Mouse (Mus musculus): ENCODE measurements around the gene Clspn. TPM values are rescaled to one million over a fixed set of nuclear protein-coding genes. Genes with fewer than 3 reads are reported as not detected.

Gene Clspn
- 0.49 TPM for polyA plus RNA-seq (2017; shearing (Covaris generic))

DNA sequence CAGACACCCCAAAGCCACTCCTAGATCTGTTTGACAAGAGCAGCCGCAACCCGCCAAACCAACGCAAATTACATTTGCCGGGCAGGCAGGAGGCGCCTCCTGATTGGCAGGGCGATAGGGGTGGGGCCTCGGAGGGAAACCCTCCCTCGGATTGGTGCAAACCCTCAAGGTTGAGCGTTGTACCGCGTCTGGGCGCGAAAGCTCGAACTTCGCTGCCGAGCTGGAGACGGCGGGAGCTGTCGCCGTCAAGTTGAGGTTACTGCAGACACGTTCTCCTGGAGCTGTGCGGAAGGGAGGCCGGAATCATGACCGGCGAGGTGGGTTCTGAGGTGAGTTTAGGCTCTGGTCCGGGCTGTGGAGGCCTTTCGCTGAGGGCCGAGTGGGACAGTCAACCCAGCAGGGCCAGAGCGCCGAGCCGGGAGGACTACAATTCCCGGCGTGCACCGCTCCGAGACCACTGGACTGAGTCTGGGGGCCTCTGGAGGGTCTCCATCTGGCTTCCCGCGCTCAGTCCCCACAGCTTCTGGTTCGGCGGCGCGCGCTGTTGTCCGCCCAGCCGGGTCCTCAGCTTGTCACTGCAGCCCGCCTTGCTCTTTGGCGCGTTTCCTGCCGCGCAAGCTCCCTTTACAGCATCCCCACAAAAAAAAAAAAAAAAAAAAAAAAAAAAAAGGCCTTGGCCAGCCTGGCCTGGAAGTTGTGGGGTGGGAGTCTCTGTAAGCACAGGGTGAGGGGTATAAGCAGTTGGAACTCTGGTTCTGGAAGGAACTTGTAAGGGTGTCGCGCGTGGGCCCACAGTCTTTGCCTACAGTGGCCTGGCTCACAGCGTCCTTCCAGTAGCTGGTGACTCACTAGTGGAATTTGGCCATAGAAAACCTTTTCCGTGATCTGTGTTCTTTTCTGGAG, at the start of gene Clspn:
Clspn (plus strand) TSS at position 127 of the 903 bp plus-strand sequence.

DNA sequence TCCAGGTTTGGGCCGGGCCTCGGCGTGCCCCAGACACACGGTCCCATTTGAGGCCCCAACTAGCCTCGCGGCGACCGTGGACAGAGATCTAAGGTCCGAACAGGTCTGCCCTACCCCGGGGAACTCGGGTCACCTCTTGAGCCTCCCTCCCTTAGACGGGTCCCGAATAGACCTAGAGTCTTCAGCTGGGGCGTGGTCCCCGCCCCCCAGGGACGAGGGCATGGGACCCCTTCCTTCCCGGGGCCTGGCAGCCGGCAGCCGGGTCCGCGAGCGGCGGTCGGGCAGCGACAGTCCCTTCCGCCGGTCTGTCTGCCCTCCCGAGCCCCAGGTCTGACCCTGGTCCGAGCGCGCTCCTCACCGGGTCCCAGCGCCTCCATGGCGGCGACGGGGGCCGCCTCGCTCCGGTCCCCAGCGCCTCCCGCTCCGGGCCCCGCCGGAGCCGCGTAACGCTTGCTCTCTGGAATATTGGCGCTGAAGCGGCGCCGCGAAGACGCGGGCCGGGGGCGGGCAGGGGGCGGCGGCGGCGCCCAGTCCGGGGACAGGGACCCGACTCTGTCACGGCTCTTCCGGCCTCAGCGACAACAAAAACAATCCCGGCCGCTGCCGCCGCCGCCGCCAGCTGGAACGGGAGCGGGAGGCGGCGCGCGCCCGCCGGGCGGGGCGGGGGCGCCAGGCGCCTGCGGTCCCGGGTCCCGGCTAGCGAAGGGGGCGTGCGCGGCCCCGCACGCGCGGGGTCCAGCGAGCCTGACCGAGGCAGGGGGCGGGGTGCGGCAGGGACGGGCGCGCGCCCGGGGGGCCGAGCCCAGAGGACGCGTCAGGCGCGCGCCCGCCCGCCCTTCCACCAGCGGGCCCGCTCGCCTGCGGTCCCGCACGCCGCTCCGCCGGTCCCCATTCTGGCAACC, 23.7 kb upstream of the Clspn start, which contains the start of gene Ago4:
Ago4 (minus strand) TSS at position 646 of the 902 bp plus-strand sequence.

DNA sequence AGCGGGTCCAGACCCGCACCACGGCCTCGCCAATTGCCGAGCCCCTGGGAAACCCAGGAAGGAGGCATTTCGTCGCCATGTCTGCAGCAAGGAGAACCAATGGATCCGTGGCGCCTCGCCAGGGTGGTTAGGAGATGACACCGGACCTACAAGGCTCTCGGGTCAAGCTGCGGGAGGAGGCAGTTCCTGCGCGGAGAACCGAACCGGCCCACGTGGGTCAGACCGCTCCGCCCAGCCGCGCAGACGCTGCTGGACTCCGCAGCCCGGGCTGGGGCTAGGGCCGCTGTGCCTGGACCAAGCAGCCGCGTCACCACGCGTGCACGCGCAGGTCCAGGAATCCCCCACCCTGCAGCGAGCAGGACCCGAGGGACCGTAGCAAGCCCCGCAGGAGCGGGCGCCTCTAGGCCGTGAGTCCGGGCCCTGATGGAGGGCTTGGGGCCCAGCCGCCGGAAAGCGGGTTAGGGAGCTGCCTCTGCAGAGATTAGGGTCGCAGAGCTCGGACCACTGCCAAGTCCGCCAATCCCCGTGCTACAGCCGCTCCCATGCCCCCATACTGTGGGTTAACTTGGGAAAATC, 53.0 kb downstream of the Clspn start, which contains the start of gene 5730409E04Rik:
5730409E04Rik (plus strand) TSS at position 213 of the 576 bp plus-strand sequence.

Other genes with a start within 250 kb of the Clspn start
- gene Adprhl2, start 235.2 kb upstream of the Clspn start, polyA plus RNA-seq (2017; shearing (Covaris generic)), result 43.0 TPM
- not detected for gene Tekt2, start 231.2 kb upstream of the Clspn start, polyA plus RNA-seq (2017; shearing (Covaris generic))
- 29.1 TPM for gene Ago3, start 127.4 kb upstream of the Clspn start, polyA plus RNA-seq (2017; shearing (Covaris generic))
- 4.5 TPM for gene Ago1, start 88.4 kb upstream of the Clspn start, polyA plus RNA-seq (2017; shearing (Covaris generic))
- gene Ago4, start 23.5 kb upstream of the Clspn start, polyA plus RNA-seq (2017; shearing (Covaris generic)), result 0.18 TPM
- not detected for gene 5730409E04Rik, start 52.9 kb downstream of the Clspn start, polyA plus RNA-seq (2017; shearing (Covaris generic))
- 190 TPM for gene Psmb2, start 120.7 kb downstream of the Clspn start, polyA plus RNA-seq (2017; shearing (Covaris generic))
- gene Tfap2e, start 179.3 kb downstream of the Clspn start, polyA plus RNA-seq (2017; shearing (Covaris generic)), result not detected
- gene Ncdn, start 196.5 kb downstream of the Clspn start, polyA plus RNA-seq (2017; shearing (Covaris generic)), result 26.9 TPM
- 34.4 TPM for gene AU040320, start 196.6 kb downstream of the Clspn start, polyA plus RNA-seq (2017; shearing (Covaris generic))